Mouse (Mus musculus) heart, postnatal 14 days (tissue): ENCODE results near the gene Setd7. TPM values are rescaled to one million over a fixed set of nuclear protein-coding genes. Genes with fewer than 3 reads are reported as not detected.

ENCODE experiments used
- DNase-seq, 2 experiments: peaks; one replicate each; pipeline ENCODE4 v3.0.0; 2021 to 2022
- intact Hi-C: fragments of 180-260 bp; cut with DNase I; formaldehyde crosslinking; loops from one replicate; pipeline ENCODE4 v1.15.1; 2025
- total RNA-seq, 2 experiments: library from RNA; stranded (reverse); gene quantifications; 2 replicates each; pipeline ENCODE4 v1.2.3; 2021

Gene Setd7
- total RNA-seq, 2 experiments from 2014 or later, result 56.2 to 56.7 TPM

DNA sequence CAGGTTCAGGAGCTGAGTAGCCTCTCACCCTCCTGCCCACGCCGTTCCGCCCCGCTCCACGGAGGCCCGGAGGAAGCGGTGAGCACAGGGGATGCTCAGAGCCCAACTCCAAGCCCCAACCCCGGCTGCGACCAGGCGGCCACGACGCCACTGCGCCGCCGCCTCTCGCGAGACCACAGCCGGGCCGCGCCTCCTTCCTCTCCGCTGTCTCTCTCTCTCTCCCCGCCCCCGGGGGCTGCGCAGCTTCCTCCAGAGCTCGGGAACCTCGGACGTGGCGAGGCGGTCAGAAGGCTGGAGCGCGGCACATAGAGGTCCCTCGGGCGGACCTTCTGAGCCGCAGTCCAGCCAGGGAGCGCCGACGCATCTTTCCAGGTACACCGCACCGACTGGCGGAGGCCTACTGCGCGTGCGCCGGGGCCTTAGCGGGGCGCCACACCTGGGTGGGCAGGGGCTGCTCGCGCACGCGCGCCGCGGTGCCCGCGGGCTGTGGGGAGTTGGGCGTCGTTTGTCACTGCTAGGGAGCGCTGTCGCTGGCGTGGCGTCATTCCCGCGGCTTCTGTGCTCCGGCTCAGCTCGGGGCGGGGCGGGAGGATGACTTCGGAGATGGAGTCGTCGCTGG is 76.8 kb downstream of the Setd7 start, which contains the start of gene Rab33b:
Gene Rab33b, plus strand, starts transcription at position 180 of the 619 bp plus-strand sequence.
- peak; percentile 96 to 98 for DNase-seq
- intact Hi-C loops, result loop anchor here (2.0 kb wide), 1 partner anchor 759 kb away; no protein-coding TSS in a partner anchor

DNA sequence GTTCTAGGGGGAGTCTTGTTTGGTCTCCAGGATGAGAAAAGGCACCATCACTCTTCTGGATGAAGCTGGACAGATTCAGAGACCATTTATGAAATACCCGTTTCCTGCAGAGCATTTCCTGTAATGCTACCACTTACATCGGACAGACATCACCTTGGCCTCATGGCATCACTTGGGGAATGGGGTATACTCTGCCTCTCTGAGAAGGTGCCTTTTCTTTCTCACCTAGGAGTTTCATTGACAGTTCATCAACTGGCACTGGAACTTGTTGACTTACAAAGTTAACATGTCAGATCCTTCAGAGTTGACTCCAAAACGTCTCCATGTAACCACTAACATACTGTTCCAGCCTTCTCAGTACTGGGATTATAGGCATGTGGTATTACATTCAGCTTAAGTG is 77.9 kb downstream of the Setd7 start:
- intact Hi-C loops, result loop anchor here (2.0 kb wide), 1 partner anchor 760 kb away; no protein-coding TSS in a partner anchor

DNA sequence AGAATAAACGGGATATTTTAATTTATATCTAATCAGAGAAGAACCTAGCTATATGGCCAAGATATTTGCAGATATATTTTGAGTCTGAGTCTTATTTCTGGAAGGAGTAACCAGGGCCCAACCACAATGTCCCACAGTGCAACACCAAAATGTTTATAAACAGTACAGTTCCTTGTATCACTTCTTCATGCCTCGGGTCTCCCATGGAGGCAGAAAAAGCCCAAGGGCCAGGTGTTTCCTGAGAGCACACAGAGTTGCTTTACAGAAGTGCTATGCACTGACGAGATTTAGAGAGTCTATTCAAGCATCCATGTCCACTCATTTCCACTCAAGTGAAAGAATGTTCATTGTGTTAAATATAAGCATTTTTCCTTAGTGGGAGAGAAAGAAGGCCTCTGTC is 78.8 kb downstream of the Setd7 start:
- intact Hi-C loops, result loop anchor here (2.0 kb wide), 1 partner anchor 761 kb away; no protein-coding TSS in a partner anchor
- DNase-seq, result no peak

More for the DNA sequence above, 77.9 kb downstream of the Setd7 start:
- DNase-seq, result no peak

DNA sequence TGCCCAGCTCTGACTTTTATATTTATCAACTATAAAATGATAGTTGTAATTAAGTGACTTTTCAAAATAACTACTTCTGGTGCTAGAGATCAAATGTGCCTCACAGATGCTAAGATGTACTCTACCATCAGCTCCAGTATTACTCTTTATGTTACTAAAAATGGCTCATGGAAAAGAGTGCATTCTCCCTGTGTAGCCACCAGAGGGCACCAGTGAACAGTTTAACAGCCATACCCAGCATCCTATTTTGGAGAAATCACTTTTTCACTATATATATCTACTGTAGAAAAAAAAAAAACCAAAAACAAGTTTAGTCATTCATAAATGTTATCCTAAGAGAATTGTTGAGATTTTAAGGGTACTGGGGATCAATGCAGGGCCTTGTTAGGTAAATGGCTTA is 79.6 kb downstream of the Setd7 start:
- intact Hi-C loops, result no loop called here
- peak; percentile 62 to 70 for DNase-seq

DNA sequence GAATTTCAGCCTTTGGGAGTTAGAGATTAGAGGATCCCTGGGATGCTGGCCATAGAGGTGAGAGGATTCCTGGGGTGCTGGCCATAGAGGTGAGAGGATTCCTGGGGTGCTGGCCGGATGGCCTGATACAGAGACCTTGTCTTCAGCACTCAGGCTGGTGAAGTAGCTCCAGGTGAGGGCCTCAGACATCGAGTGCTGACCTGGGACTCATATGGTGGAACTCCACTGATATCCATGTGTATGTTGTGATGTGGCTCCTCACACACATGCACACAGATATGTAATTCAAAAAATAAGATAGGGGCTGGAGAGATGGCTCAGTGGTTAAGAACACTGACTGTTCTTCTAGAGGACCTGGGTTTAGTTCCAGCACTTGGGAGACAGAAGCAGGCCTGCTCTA is 80.8 kb downstream of the Setd7 start:
- intact Hi-C loops, result no loop called here
- DNase-seq, result no peak

DNA sequence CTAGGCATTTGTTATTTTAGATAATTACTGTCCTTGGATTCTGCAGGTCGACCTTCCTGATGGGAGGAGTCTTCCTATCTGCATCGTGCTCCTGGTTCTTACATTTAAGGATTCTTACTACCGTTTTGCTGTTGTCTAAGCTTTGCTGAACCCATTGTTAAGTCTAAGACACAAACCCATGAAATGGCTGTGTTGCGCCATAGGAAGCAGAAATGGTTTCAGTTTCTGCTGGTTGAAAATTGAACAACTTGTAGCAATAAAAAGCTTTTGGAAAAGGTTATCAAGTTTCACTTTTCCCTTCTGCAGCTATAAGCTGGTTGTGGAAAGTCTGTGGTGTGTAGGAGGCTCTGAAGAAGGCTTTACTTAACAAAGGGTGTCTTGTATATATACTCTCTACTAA is 85.0 kb downstream of the Setd7 start:
- intact Hi-C loops, result no loop called here
- no peak for DNase-seq

DNA sequence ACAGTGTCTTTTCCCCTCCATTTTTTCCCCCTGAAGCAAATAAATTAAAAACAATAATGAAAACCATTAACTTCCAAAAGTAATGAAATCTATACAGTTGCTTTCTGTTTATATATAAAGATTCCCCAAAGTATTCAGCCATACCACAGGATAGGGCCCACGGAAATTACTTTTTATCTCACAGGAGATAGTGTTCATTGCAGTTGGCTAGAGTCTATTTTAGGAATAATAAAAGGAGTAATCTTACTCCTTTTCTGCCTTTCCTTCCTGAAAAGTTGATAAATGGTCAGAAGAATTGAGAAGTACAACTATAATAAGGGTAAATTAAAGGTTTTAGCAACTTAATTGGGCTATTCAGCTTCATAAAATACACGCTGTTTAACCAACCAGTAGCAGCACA is 92.1 kb downstream of the Setd7 start:
- intact Hi-C loops, result no loop called here
- DNase-seq, result no peak

Other genes with a start within 250 kb of the Setd7 start
- 10 to 100 TPM; 72.0 to 72.9 TPM for gene Elf2, start 220.2 kb downstream of the Setd7 start, total RNA-seq
- under 1 TPM; 0.33 to 0.34 TPM for gene Mgarp, start 164.1 kb downstream of the Setd7 start, total RNA-seq
- 1,000 to 10,000 TPM; 1,427 to 1,430 TPM for gene Ndufc1, start 151.9 kb downstream of the Setd7 start, total RNA-seq
- gene Naa15, start 145.7 kb downstream of the Setd7 start, total RNA-seq, result 10 to 100 TPM; 44.8 to 45.0 TPM
- 10 to 100 TPM in 1 of 2 experiments, 1 to 10 TPM in 1; 9.3 to 10.3 TPM for gene Rab33b, start 77.0 kb downstream of the Setd7 start, total RNA-seq
- gene Mgst2, start 99.5 kb upstream of the Setd7 start, total RNA-seq, result 1 to 10 TPM; 2.1 to 2.9 TPM